Mouse (Mus musculus) granulocyte monocyte progenitor cell, adult 5-6 weeks (primary cell): ENCODE results near the gene Olfr281. TPM values are rescaled to one million over a fixed set of nuclear protein-coding genes. Genes with fewer than 3 reads are reported as not detected.
"Not testable (repeated sequence)": the region's sequence is repeated elsewhere in the genome, so short reads cannot be mapped to it uniquely, and the experiment has no call there.

Experiments
- ATAC-seq: replicated peaks from 2 replicates; pipeline ENCODE4 v1.8.0; 2016; ENCODE audit warnings: mild to moderate bottlenecking, moderate TSS enrichment, inconsistent platforms; ENCODE audit not compliant: poor library complexity, severe bottlenecking
- total RNA-seq, 2 experiments: library from RNA; stranded (forward) in 1 of 2; stranded (reverse) in 1 of 2; fragments of 200-712, 200-1000 nt in 1 of 2; fragments of >200 nt in 1 of 2; fragmentation: Nextera tagmentation in 1 of 2; gene quantifications; 2 replicates each; pipeline ENCODE4 v1.2.3; 2014 to 2017

Olfr281 gene
- total RNA-seq (2014; fragmentation: Nextera tagmentation) (not detected in 2 replicates), total RNA-seq (2017) (not detected in 2 replicates)

DNA sequence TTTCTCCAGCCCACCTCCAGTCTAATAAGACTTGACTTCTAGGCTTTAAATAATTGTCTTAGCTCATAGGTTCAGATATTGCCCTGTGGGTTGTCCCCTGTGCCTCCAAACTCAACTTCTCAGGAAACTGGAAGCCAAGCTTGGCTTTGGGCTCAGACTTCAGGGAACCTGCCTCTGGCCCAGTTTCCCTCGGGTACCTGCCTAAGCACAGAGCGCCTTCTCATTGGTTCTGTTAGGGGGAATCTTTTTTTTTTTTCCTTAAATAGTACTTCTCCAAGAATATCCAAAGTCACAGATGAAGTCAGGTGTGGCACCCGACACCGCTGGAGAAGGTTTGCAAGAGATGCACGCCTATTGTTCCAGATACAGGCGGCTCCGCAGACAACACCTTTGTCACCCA lies at the start of gene Olfr281:
Gene Olfr281 (plus strand): TSS at position 301 of the 400 bp plus-strand sequence.
- no peak for ATAC-seq

DNA sequence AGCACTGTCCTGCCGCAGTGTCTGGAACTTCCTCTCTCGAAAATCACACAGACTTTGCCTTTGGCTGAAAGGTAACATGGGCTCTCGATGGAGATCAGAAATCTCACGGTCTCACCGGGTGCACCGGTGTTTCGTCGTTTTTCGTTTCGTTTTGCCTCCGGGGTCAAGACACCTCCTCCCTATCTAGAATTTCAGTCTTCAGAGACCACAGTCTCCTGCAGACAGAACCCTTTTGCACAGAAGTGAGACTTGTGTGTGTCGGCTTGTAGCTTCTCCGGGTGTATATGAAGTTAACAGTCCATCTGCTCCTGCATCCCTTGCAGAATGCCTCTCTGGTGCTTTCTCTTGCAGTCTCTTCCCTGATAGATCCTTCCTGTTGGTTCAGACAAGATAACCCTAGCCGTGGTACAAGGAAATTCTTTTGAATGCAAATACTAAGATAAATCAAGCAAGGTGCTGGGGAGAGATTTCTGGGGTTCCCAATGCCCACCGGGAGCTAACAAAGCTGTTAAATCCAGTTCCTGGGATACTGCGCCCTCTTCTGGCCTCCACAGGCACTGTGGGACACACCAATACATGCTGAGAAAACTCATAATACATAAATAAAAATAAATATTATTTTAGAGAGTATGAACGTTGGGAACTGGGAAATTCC lies 43.9 kb upstream of the Olfr281 start:
- no peak for ATAC-seq

DNA sequence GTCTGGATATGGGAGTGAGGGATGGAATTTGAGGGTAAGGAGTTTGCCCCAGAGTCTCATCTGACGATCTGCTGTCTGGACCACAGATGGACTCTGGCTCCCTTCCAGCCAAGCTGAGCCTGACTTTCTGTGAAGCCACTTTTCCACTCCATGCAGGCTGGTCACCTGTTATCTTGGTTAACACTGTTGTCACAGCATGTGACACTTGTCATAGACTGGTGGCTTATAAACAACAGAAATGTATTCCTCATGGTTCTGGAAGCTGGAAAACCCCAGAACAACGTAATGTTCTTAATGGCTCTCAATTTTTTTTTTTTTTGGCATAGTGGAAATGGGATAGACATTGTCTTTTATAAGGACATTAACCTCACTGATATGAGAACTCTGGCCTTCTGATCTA lies 42.8 kb upstream of the Olfr281 start:
- no peak for ATAC-seq

DNA sequence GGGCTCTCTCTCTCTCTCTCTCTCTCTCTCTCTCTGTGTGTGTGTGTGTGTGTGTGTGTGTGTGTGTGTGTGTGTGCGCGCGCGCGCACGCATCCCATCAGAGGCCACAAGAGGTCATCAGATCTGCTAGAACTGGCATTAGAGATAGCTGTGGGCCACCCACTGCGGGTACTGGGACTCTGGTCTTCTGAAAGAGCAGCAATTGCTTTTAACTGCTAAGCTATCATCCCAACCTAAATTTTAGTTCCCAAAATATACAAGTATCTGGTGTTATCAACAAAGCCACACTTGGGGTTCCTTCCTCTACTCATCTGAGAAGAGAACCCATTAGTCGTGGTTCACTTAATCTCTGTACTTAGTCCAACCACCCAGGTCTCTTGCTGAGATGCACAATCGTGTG lies 42.1 kb upstream of the Olfr281 start:
- ATAC-seq = no peak

DNA sequence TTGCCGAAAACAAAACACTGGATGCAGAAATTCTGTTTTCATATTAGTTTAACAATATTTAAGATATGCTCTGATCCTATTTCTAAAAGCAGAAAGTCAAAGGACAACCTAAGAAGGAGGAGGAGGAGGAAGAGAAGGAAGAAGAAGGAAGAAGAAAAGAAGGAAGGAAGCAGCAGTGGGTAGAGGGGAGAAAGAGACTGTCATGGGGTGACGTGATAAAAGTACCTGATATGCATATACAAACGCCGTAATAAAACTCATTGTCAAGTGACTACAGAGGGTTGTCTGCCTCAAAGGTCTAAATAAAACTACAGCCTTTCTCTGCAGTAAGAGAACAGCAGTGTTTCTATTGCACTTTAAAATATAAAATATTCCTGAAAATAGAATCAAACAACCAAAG lies 36.4 kb upstream of the Olfr281 start:
- no peak for ATAC-seq

DNA sequence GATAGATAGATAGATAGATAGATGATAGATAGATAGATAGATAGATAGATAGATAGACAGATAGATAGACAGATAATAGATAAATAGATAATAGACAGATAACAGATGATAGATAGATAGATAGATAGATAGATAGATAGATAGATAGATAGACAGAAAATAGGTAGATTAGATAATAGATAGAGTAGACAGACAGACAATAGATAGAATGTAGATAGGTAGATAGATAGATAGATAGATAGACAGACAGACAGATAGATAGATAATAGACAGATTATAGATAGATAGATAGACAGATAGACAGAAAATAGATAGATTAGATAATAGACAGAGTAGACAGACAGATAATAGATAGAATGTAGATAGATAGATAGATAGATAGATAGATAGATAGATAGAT lies 35.6 kb upstream of the Olfr281 start:
- not testable (repeated sequence) for ATAC-seq

DNA sequence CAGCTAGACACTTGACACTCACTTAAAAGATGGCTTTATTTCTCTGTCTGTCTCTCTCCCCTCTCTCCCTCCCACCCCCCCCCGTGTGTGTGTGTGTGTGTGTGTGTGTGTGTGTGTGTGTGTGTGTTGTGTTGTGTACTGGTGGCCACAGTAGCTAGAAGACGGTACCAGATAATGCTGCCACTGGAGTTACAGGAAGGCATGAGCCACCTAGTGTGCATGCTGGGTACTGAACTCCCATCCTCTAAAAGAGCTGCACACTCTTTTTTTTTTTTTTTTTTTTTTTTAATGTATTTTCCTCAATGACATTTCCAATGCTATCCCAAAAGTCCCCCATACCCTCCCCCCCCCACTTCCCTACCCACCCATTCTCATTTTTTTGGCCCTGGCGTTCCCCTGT lies 35.1 kb upstream of the Olfr281 start:
- not testable (repeated sequence) for ATAC-seq

DNA sequence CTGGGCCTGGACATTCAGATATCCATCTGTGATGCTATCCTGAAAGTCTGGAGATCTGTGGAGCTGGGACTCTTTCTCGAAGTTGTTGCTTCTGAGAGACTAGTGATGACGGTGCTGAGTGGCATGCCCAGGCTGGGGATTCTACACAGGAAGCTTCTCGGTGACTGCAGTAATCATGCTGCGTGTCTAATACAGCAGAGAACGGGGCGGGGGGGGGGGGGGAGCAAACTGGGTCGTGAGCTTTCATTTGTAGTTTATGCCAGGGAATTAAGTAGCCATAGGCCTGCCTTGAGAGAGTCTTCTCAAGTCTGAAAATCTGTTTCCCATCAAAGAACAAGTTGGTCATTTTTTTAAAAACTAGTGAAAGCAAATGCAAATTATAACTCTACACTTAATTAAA lies 34.3 kb upstream of the Olfr281 start:
- no peak for ATAC-seq

DNA sequence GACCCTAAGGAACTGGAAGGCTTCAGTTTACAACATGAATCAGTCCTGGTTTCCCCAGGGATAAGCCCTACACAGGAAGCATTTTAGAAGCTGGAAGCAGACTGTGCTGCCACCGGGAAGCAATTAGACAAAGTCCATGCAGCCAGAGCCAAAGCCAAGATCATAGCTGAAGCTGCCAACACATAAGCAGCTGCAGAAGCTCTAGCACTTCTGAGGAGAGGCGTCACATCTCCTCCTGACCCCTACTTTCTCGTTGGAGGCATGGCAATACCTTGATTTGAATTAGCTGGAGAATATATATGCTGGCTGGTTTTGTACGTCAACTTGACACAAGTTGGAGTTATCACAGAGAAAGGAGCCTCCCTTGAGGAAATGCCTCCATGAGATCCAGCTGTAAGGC lies 31.5 kb upstream of the Olfr281 start:
- no peak for ATAC-seq

DNA sequence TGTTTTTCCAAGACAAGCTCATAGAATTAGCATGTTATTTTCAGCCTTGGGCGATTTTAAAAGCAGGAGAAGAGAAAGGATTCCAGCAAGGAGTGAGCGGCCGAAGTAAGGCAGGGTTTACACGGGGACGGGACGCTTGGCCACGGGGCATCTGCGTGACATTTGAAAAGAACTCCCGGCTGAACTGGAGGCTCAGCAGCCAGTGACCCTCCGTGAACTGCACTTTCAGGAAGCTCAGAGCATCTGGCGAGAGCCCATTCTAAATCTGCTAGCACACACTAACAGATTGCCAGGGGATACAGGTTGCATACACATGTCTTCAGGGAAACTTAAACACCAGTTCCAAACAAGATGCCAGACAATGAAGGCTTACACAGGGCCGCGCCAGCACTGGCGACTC lies 28.1 kb upstream of the Olfr281 start:
- no peak for ATAC-seq

DNA sequence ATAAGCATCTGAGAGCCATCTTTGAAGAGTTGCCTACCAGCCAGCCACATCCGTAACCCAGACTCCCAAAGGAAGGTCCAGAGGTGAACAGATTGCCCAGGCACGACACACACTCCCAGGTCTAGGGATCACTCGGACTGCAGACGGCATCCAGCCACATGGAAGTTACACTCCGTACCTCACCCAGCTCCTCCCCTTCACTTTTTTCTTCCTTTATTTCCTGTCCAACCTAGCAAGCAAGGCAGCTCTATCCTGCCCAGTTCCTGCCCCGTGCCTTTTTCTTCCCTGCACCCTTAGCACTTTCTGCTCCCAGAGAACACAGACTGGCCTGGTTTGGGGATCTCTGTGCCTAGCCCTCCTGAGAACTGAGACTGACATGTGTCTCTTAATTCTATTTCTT lies 27.6 kb upstream of the Olfr281 start:
- ATAC-seq = no peak

DNA sequence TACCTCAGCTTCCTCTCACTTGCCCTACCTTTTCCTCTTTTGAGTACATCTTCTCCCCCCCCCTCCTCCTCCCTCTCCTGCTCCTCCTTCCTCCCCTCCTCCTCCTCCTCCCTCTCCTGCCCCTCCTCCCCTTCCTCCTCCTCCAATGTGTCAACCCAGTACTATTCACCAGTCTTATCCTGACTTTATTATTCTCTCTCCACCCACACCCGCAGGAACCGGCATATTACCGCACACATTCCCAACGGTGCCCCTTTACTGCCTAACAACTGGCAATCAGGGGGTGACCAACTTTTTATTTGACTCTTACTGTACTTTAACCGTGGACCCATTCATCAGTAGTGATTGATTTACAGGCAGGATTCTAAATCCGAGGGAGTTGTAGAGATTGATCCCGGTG lies 27.2 kb upstream of the Olfr281 start:
- no peak for ATAC-seq

DNA sequence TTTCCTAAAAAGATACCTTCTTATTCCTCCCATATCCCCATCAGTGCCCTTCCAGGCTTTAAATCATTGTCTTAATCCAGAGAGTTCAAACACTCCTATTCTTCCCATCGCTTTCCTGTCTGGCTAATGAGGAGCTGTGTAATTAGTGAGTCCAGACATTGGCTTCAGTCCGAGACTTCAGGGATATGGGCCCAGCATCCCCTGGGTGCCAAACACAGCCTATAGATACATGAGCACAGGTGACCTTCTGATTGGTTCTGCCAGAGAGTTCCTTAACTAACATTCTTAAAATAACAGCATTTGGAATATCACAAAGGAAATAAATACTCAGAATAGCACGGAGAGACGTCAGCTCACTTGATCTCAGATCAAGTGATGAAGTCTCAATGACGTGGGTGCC lies 21.5 kb upstream of the Olfr281 start, which contains the start of gene Olfr282:
Gene Olfr282 (plus strand): TSS at position 301 of the 400 bp plus-strand sequence.
- ATAC-seq = not testable (repeated sequence)

DNA sequence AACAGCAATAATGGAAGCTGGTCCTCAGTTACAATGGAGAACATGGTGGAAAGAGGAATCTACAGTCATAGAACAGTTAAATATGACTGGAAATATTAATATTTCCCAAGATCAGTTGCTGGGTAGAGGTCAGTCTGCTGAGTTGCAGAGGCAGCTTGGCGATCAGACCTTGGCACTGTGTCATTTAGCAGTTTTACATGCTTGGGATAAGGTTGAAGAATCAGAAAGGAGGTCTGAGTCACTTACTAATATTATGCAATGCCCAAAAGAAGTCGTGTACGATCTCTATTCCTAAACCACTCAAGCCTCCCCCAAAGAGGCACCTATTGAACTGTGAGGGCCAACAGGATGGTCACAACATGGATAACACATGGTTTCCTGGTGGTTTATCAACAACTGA lies 7.8 kb upstream of the Olfr281 start:
- no peak for ATAC-seq

DNA sequence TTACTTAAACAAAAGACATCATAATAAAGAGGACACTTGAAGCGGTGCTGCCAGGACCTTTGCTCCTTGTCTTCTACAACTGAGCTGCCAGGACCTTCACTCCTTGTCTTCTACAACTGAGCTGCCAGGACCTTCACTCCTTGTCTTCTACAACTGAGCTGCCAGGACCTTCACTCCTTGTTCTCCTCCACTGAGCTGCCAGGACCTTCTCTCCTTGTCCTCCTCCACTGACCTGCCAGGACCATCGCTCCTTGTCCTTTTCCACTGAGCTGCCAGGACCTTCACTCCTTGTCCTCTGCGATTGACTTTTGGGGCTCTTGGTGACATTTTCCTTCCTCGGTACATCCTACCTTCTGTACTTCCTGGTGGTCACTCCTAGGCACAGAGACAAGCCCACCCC lies 3.9 kb upstream of the Olfr281 start:
- no peak for ATAC-seq

DNA sequence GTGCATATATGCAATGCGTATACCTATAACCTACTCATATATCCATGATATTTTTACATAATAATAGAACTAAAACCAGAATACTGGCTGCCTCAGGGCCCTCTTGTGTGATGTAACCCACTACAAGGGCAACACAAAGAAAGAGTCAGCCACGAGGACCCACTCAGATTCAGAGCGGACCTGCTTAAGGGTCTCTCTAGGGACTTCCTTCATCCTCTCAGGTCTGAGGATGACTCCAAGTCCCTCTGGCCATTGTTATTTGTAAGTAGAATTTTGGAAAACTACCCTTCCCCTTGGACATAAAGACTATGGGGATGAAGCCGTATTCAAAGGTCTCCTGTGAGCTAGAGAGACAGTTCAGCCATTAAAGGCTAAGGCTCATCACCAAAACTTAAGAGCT lies 17.2 kb downstream of the Olfr281 start, which contains the start of gene OR5BS1P:
Gene OR5BS1P (plus strand): TSS at position 301 of the 400 bp plus-strand sequence.
- no peak for ATAC-seq

DNA sequence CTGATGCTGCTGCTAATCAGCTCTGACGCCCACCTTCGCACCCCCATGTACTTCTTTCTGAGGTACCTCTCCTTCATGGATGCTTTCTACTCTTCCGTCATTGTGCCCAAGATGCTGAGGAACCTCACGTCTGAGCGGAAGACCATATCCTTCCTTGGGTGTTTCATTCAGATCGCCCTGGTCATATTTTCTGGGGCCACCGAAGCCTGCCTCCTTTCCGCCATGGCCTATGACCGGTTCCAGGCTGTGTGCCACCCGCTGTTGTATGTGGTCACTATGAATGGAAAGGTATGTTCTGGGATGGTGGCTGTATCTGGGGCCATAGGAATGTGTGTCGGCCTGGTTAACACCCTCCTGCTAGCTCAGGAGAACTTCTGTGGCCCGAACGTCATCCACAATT lies 19.2 kb downstream of the Olfr281 start:
- no peak for ATAC-seq

DNA sequence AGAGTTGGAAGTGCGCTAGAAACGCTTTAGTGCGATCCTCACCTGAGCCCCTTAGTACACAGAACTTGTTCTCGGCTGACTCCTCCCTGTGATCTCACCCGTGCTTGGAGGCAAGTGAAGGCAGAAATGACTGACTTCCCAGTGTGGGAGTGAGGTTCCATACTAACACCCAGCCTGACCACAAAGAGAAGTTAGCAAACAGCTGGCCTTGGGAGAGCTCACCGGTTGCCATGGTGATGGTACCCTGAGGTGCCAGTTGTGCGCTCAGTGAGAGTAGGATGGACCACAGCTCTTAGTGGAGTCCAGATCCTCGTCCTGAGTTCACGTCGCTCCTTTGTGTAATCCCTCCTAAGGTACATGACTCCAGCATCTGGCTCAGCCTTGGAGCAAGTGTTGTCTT lies 22.6 kb downstream of the Olfr281 start:
- ATAC-seq = 0 out of 2 replicates have a peak, but pooled peaks have one; percentile 5

DNA sequence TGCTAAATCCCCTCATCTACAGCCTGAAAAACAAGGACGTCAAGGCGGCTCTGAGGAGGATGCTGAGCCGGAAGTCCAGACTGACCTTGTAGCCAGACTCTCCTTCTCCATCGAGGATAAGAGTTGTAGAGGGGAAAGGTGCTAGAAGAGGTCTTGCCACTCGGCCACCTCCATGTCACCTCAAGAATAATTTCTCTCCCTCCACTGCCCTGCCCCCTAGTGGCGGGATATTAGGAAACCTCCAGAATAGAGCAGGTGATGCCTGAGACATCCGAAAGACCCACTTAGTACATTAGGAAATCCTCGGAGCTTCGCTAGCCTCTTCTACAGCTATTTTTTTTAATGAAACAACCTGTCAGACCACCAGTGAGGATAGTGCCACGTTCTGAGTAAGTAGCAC lies 23.0 kb downstream of the Olfr281 start:
- ATAC-seq = peak; percentile 61

DNA sequence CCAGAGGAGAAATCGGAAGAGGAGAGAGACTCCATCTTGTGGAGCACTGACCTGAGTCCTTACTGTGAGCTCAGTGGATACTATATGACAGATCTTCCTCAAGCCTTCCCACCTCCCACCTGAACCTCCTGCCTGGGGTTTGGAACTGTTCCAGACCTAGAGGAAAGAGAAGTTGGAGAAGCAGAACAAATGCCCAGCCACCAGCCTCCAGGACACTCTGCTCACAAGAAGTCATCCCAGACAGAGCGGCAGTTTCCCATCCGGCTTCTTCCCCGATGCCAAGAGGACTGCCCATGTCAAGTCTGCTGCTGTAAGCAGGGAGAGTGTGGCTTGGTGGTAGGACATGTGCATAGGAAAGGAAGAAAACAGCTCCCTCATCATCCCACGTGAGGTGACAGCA lies 23.9 kb downstream of the Olfr281 start:
- ATAC-seq = no peak

DNA sequence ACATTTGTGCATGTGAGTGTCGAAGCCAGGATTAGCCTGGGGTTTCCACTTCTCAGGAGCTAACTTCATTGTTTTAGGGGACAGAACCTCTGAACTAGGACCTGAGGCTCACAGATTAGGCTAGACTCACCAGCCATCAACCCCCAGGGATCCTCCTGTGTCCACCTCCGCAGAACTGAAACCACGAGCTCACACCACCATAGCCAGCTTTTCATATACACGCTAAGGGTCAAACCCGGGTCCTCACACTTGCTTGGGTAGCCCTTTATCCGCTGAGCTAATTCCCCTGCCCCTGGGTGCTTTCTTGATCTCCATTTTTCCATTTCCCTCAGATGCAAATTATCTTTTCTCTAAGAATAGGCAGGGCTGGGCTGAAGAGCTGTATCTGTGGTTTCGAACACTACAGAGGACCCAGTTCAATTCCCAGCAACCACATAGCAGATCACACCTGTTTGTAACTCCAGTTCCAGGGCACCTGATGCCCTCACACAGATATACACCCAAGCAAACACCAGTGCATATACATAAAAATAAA lies 27.2 kb downstream of the Olfr281 start:
- no peak for ATAC-seq

DNA sequence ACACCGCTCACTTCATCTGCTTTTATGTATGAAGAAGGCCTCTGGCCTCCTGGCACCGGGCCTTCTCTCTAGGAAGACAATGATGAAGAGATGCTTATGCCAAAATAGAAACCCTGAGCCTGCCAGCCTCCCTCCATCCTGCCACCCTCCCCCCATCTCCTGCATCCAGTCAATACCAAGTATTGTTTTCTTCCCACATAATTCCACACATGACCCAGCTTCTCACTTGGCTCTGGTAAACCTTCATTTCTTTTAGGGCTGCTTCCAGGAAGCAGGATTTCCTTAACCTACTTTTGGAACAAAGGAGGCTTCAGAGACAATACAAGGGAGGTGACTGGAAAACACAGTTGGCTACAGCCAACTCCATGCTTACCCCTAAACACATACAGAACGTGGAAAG lies 30.3 kb downstream of the Olfr281 start, which contains the start of gene Lalba:
Gene Lalba (minus strand): TSS at position 21 of the 400 bp plus-strand sequence.
- ATAC-seq = no peak
